Mouse (Mus musculus): ENCODE data around the gene Mthfd1l. TPM values are rescaled to one million over a fixed set of nuclear protein-coding genes. Genes with fewer than 3 reads are reported as not detected.
"Not testable (repeated sequence)": the region's sequence is repeated elsewhere in the genome, so short reads cannot be mapped to it uniquely, and the experiment has no call there.

The Mthfd1l gene
- polyA plus RNA-seq, 1 experiment from 2014 or later, result 12.3 TPM

- not testable (repeated sequence) for H3K36me3 ChIP-seq; ATAC-seq (ENCODE audit: insufficient number of reproducible peaks, insufficient read depth, low FRiP score, low TSS enrichment)
- WGBS, result 46% methylated on average over 6 of the region's 6 CpGs
Observed at GRCm38 (mm10) chr10:4203651-4204050, 230.7 kb downstream of the Mthfd1l start.

GRCm38 (mm10) chr10:4209040-4209439 is 236.1 kb downstream of the Mthfd1l start:
- no peak for ATAC-seq (ENCODE audit: insufficient number of reproducible peaks, insufficient read depth, low FRiP score, low TSS enrichment)
- 84% methylated on average over 15 of the region's 15 CpGs for WGBS
- H3K4me1 ChIP-seq, result peaks cover 17% of the 10 kb centered on the region
- no peaks in the 10 kb centered on the region for H3K27me3 ChIP-seq
- H3K9ac ChIP-seq, result no peak overlapping the region
- H3K4me3 ChIP-seq, result no peak overlapping the region
- H3K27ac ChIP-seq, result no peak overlapping the region
- H3K9me3 ChIP-seq, result no peaks in the 10 kb centered on the region
- no peaks in the 10 kb centered on the region for H3K36me3 ChIP-seq
- no peak overlapping the region for H3K4me2 ChIP-seq (replicated peaks)

More at GRCm38 (mm10) chr10:4203651-4204050, 230.7 kb downstream of the Mthfd1l start:
- H3K27ac ChIP-seq; H3K4me2 ChIP-seq (replicated peaks); H3K4me3 ChIP-seq; H3K4me1 ChIP-seq; H3K27me3 ChIP-seq; H3K9me3 ChIP-seq; H3K9ac ChIP-seq: not testable (repeated sequence)

DNA sequence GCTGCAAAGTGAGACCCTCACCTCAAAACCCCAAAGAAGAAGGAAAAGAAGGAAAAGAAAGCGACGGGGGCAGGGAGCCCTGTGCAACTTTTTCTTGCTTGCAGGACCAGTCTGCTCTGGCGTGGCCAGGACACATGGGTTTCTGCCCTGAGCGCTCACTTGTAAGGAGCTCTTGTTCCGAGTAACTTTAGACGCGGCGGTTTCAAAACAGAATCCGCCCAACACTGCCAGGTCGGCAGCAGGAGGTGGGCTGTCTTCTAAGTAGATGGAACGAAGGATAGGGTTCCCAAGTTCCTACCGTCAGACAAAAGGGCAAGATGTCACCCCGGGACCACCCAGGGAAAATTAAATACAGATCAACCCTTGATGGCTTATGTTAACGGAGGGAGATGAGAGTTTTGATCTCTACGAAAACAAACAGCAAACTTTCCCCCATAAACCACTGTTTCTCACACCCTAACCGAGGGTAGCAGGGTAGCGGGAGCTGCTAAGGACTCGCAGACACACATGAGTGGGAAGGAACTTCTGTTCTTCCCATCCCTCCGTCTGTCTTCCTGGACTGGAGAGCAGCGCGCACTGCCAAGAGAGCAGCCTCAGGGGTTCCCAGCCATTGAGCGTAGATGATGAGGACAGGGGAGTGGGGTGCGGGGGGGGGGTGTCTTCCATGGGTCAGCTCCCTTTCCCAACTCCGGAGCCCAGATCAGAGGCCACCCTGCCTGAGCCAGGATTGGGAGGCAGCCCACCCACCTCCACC is 237.6 kb downstream of the Mthfd1l start:
- 12% methylated on average over 24 of the region's 24 CpGs for WGBS
- Histone ChIP-seq H3K4me1 (peaks cover 17% of the 10 kb centered on the region), H3K9me3 (no peaks in the 10 kb centered on the region), H3K36me3 (no peaks in the 10 kb centered on the region), H3K27ac (peak overlapping the region; percentile 30), H3K4me3 (peak overlapping the region; percentile 21), H3K4me2 (replicated peaks) (peak overlapping the region; percentile 45), H3K27me3 (no peaks in the 10 kb centered on the region), H3K9ac (0 out of 2 replicates have a peak overlapping the region, but pooled peaks have one; percentile 1)
- peak; percentile 82 for ATAC-seq (ENCODE audit: insufficient number of reproducible peaks, insufficient read depth, low FRiP score, low TSS enrichment)

- Histone ChIP-seq H3K4me3 (no peak overlapping the region), H3K27me3 (no peaks in the 10 kb centered on the region), H3K9ac (0 out of 2 replicates have a peak overlapping the region, but pooled peaks have one; percentile 1), H3K27ac (0 out of 2 replicates have a peak overlapping the region, but pooled peaks have one; percentile 30), H3K4me1 (peaks cover 17% of the 10 kb centered on the region), H3K36me3 (no peaks in the 10 kb centered on the region), H3K4me2 (replicated peaks) (peak overlapping the region; percentile 45), H3K9me3 (no peaks in the 10 kb centered on the region)
- WGBS, result 62% methylated on average over 4 of the region's 4 CpGs
- ATAC-seq (ENCODE audit: insufficient number of reproducible peaks, insufficient read depth, low FRiP score, low TSS enrichment), result no peak
Observed at GRCm38 (mm10) chr10:4211067-4211447, 238.1 kb downstream of the Mthfd1l start.

Other genes starting within 250 kb of the Mthfd1l start
- gene Plekhg1, start 232.8 kb upstream of the Mthfd1l start, polyA plus RNA-seq (2016; fragmentation: Nextera tagmentation; extraction: Ambion mirVana), result 19.1 and 19.2 TPM in 2 replicates

All from embryonic facial prominence, embryonic 12.5 days (tissue).